Mouse (Mus musculus) left cerebral cortex, adult 8-10 months (tissue): ENCODE results near the gene Ptp4a2. TPM values are rescaled to one million over a fixed set of nuclear protein-coding genes. Genes with fewer than 3 reads are reported as not detected.
"Not testable (repeated sequence)": the region's sequence is repeated elsewhere in the genome, so short reads cannot be mapped to it uniquely, and the experiment has no call there.

Experiments
- DNase-seq, 2 experiments: peaks; one replicate each; pipeline ENCODE4 v3.0.0; 2022; ENCODE audit warnings: low spot score in 2 of 2
- microRNA-seq, 2 experiments: library from miRNA; unstranded; fragments of <30 nt; microRNA quantifications; one replicate each; pipeline ENCODE4 v1.2.0; 2022
- total RNA-seq, 4 experiments: library from RNA; stranded (reverse); gene quantifications; 2 replicates each; pipeline ENCODE4 v1.2.4; 2022

The Ptp4a2 gene
- total RNA-seq, 4 experiments from 2014 or later, result 128 to 154 (median 142) TPM

DNA sequence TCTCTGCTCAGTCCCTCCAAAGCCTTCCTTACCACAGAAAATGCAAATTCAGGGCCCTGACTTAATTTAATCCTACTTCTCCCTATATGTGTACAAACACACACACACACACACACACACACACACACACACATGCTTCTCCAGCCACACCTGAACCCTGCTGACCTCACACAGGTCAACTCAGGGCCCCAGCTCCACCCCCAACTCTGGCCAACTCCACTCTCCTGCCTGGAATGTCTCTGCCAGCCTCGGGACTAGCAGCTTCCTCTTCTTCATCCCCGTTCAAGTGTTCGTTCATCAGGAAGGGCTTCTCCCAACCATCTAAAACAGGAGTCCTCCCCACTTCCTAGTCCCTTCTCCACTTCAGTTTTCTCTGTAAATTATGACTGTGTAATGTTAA, 70.6 kb downstream of the Ptp4a2 start:
- no peak for DNase-seq

DNA sequence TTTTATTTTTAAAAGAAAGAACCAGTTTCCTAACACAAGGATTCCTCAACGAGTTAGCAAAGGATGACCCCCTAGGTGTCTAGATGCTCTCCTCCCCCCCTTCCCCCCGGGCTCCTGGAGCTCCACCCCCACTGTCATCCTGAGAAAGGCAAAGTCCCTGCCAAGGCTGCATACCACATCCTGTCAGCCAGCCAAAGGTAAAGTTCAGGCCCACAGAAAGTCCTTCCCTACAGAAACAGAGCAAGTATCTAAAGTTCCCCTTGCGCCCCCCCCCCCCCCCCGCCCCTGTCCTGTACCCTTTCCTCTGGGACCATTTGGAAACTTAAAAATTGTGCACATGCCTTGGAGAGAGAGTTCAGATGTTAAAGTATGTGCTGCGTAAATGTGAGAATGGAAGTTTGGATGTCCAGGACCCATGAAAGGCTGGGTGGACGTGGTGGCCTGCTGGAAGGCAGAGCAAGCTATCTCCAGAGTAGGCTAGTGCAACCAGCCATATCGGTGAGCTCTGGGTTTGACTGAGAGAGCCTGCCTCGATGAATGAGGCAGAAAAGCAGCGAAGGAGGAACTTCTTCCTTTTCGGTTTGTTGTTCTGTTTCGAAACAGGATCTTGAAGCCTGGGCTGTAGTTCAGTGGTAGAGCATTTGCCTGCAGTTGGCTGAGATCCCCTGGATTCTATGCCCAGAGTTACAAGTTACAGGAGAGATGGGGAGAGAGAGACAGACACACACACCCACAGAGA, 71.7 kb downstream of the Ptp4a2 start:
- DNase-seq, result peak in 1 of 2 experiments; percentile 25

DNA sequence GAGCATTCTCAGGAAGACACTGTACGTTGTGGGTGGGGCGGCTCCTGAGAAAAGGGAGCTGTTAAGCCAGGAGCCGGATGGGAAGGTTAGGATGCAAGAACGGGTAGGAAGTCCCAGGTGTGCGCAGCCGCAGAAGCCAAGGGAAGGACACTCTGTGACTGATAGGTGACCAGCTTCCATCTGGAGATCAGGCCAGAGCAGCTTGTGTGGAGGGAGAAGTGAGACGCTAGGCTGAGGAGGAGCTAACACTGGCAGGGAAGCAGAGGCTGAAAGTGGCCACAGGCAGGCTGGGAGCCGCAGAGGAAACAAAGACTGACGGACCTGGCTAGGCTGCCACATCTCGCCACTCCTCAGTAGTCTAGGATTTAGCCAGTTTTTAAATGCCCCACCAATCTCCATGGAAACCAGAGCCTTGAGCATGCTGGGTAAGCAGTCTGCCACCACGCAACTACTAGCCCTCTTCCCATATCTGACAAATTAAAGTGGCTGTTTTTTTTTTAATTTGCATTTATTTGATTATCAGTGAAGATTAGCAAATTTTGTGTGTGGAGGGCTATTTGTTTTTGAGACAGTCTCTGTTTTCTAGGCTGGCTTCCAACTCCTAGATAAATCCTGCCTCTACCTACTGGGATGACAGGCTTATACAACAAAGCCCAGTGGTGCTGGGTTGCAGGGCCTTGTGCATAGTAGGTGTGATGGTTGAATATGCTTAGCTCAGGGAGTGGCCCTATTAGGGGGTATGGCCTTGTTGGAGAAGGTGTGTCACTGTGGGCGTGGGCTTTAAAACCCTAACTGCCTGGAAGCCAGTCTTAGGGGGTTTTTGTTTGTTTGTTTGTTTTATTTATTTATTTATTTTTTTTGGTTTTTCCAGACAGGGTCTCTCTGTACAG, 73.3 kb downstream of the Ptp4a2 start:
- DNase-seq, result peak in 1 of 2 experiments; percentile 47

DNA sequence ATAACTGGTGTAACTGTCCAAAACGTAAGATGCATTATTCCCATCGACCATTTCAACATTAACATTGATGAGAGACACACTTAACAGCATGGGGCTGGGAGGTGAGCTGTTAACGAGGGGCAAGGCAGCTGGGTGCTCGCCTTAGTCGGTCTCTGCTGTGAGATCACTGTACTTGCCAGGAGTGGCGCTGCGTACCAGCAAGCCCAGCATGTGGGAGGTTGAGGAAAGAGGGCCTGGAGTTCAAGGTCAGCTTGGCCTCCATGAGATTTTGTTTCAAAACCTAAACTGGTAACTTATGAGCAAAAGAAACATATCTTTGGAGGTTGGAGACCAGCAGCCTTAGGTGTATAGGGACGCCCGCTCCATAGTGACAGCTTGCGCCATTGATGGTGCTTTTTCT, 78.6 kb downstream of the Ptp4a2 start:
- DNase-seq, result no peak

DNA sequence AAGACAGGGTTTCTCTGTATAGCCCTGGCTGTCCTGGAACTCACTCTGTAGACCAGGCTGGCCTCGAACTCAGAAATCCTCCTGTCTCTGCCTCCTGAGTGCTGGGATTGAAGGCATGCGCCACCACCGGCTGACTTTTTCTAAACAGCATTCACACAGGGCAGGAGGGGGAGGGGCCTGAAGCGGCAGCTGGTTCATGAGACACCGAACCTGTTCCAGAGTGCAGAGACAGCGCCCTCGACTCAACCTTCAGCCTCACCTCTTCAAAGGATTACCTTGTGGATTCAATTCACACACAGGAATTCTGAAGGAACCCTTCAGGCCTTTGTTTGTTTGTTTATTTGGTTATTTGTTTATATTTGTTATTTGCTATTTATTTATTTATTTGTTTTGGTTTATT, 79.1 kb downstream of the Ptp4a2 start:
- DNase-seq, result no peak

DNA sequence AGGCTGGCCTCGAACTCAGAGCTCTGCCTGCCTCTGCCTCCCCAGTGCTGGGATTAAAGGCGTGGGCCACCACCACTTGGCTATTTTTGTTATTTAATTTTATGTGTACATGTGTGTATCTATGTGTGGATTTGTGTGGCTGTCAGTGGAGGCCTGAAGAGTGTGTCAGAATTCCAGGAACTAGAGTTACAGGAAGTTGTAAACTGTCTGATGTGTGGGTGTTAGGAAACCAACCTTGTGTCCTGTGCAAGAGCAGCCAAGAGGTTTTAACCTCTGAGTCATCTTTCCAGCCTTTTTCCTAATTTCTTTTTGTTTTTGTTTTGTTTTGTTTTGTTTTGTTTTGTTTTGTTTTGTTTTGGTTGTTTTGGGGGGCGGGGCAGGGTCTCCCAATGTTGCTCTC, 83.8 kb downstream of the Ptp4a2 start:
- no peak for DNase-seq

DNA sequence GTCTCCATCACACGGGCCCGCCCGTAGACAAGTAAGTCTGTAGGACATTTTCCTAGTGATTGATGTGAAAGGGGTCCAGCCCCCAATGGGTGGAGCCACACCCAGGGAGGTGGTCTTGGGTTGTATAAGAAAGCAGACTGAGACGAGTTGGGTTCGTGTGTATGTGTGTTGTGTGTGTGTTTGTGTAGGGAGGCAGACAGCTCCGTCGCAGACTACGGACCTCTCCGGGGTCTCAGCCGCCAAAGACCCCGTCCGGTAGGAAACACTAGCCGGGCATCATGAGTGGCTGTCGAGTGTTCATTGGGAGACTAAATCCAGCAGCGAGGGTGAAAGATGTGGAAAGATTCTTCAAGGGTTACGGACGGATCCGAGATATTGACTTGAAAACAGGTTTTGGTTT, 87.8 kb downstream of the Ptp4a2 start:
- DNase-seq, result not testable (repeated sequence)

Small RNAs within 50 kb of the gene (microRNA-seq; reads per million reads assigned to microRNA genes)
- 0 reads per million in 2 experiments for gene Gm28017

Other genes starting within 250 kb of the Ptp4a2 start
- 1 to 10 TPM; 2.3 to 4.5 (median 3.8) TPM for gene Lck, start 237.6 kb upstream of the Ptp4a2 start, total RNA-seq
- gene Fam167b, start 232.7 kb upstream of the Ptp4a2 start, total RNA-seq, result 1 to 10 TPM in 3 of 4 experiments, not detected in 1; 1.0 to 1.4 (median 1.1) TPM
- gene Eif3i, start 210.6 kb upstream of the Ptp4a2 start, total RNA-seq, result 100 to 1,000 TPM; 120 to 131 (median 124) TPM
- 10 to 100 TPM; 86.5 to 90.9 (median 89.3) TPM for gene Tmem234, start 210.6 kb upstream of the Ptp4a2 start, total RNA-seq
- 1 to 10 TPM; 2.2 to 4.9 (median 3.9) TPM for gene Dcdc2b, start 197.0 kb upstream of the Ptp4a2 start, total RNA-seq
- 10 to 100 TPM; 25.7 to 38.1 (median 32.2) TPM for gene Iqcc, start 192.1 kb upstream of the Ptp4a2 start, total RNA-seq
- gene Ccdc28b, start 187.3 kb upstream of the Ptp4a2 start, total RNA-seq, result 10 to 100 TPM; 46.9 to 51.5 (median 49.4) TPM
- 10 to 100 TPM; 31.6 to 42.4 (median 37.2) TPM for gene Txlna, start 170.2 kb upstream of the Ptp4a2 start, total RNA-seq
- 10 to 100 TPM; 86.1 to 96.3 (median 94.1) TPM for gene Kpna6, start 138.5 kb upstream of the Ptp4a2 start, total RNA-seq
- gene Tmem39b, start 114.4 kb upstream of the Ptp4a2 start, total RNA-seq, result 10 to 100 TPM; 11.5 to 13.4 (median 12.7) TPM
- gene Khdrbs1, start 68.9 kb upstream of the Ptp4a2 start, total RNA-seq, result 10 to 100 TPM; 89.9 to 93.5 (median 91.2) TPM
- under 1 TPM; 0.26 to 0.94 (median 0.68) TPM for gene Spocd1, start 118.0 kb downstream of the Ptp4a2 start, total RNA-seq
- gene Adgrb2, start 173.7 kb downstream of the Ptp4a2 start, total RNA-seq, result 100 to 1,000 TPM; 349 to 362 (median 356) TPM
- gene Col16a1, start 236.6 kb downstream of the Ptp4a2 start, total RNA-seq, result 10 to 100 TPM; 14.6 to 26.0 (median 18.3) TPM